Mouse (Mus musculus) cerebellum, adult 2 months (tissue): Measurements from ENCODE around the gene Cdkn2d.

ENCODE experiments used
- CTCF ChIP-seq: fragments of 200-500 bp; IDR thresholded peaks from 2 replicates; pipeline ENCODE4 v1.5.1; 2011; ENCODE audit warnings: low read depth, mild to moderate bottlenecking, control low read depth, low read length, moderate library complexity, borderline replicate concordance; ENCODE audit not compliant: insufficient read depth
- POLR2A ChIP-seq: fragments of 200-500 bp; IDR thresholded peaks from 2 replicates; pipeline ENCODE4 v1.6.1; 2011; ENCODE audit warnings: low read length, control low read depth, borderline replicate concordance; ENCODE audit not compliant: insufficient read depth

GRCm38 (mm10) chr9:21238733-21239464 is 52.3 kb downstream of the Cdkn2d start, which contains the start of gene Keap1:
- TF ChIP-seq POLR2A (peak; percentile 46; the same call in 1 of the 2 replicates), CTCF (no peak)
